Mouse (Mus musculus) telencephalon, adult 2 months (tissue): Measurements from ENCODE around the gene Rbpj.
A peak's percentile ranks its signal among the peaks of the same experiment; 100 is the strongest.

Experiments
- DNase-seq: peaks from one replicate; pipeline ENCODE4 v3.0.0-alpha.2; 2011; ENCODE audit warnings: low read depth, low spot score

The Rbpj gene

DNA sequence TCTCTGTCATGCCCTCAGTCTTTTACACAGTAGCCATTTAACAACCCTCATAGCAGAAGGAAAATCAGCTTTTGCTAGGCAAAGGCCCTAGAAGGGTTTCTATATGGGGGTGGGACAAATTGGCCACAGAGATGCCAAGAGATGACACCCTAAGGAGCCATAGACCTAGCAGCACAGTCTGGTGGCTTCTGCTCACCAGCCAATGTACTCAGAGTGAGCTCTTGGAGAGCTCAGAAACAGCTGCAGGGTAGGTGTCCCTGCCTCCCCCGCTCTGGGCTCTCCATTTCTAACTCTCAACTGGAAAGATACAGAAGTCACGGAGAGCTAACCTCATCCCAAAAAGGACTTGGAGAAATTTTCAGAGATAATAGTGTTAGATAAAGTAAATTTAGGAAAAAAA, 44.0 kb downstream of the Rbpj start:
- DNase-seq: no peak

DNA sequence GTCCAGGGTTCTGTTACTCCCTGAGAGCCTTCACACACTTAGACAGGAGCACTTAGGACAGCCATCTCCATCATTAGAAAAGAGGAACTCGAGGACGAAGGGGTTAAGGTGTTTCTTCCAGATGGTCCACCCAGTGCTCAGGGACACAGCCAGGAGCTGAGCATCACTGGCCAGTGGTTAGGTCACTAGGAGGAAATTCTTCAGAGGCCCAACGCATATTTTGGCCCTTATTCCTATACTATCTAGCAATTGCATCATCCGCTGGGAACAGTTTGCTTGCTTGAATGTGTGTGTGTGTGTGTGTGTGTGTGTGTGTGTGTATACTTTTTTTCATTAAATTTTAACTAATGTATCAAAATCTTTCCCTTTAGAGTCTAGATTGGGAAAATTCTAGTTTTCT, 45.5 kb downstream of the Rbpj start:
- no peak for DNase-seq

DNA sequence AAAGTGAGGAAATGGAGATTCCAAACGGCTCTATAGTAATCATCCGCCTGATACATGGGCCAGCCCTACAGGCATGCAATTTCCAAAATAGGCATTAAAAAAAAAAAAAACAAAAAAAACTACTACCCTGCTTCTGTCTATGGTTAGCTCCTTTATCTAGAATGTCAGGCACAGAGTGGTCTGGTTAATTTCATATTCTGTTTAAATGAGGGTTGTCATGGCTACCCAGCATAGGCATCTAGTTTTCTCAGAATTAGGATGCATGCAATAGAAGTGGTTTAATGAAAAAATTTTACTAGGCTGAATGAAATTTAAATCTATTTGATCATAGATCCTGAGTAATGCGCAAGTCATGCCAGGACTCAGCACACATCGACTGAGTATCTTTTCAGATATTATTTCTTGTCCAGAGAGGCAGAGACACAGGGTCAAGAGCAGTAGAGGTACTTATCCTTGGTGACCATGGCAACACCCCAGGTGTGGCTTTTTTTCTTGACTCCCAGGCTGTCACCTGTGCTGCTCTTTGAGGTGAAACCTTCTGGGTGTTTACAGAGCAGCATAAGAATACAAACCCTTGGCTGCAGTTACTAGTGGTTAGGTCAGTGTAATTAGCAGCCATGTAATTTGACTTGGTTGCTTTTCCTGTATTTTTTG, 49.1 kb downstream of the Rbpj start:
- DNase-seq: no peak

DNA sequence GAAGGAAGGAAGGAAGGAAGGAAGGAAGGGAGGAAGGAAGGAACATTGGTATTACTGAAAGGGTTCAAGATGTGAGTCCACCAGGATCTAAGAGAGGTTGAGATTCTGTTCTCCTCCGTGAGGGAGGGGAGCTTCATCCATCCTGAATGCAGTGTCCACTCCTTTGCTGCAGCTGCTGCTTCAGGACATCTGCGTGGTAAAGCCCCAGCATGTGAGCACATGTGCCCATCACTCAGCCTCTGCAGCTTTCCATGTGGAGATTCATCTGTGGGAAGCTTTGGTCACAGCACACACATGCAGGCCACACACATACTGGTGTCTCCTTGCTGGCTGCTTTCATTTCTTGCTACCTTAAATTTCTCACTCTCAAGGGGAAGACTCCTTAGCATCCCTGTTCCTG, 50.5 kb downstream of the Rbpj start:
- DNase-seq: no peak

DNA sequence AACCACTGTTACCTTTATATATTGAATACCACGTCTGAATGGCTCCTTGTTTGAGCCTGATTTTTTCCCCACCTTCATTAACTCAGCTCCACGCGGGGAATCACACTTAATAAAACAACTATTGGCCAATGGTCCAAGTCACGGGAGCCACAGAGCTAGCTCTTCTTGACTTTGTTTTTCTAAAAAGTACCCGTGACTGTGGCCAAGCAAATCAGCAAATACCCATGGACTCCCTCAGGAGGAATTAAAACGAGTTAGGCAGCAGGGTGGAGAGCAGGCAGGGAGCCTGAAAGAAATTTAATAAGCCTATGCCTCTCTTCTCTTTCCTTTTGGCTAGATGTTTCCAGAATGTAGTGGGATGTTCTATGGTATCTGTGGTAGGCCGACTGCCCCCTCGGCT, 51.9 kb downstream of the Rbpj start:
- DNase-seq: no peak

DNA sequence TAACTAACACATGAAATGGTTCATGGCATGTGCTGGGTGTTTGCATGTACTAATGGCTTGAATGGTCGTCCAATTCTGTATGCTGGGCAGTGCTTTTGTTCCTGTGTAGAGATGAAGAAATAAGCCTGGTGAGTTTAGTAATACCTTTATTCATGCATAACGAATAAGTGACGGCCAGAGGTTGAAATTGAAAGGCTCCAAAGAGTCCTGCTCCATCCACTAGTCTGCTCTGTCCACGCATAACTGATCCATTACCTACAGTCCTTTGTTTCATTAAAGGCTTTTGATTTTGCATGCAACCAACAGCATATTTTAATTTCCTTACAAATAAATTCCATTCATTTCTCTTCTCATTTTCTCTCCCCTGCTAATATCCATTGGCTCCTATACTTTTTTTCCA, 53.2 kb downstream of the Rbpj start:
- DNase-seq: no peak

DNA sequence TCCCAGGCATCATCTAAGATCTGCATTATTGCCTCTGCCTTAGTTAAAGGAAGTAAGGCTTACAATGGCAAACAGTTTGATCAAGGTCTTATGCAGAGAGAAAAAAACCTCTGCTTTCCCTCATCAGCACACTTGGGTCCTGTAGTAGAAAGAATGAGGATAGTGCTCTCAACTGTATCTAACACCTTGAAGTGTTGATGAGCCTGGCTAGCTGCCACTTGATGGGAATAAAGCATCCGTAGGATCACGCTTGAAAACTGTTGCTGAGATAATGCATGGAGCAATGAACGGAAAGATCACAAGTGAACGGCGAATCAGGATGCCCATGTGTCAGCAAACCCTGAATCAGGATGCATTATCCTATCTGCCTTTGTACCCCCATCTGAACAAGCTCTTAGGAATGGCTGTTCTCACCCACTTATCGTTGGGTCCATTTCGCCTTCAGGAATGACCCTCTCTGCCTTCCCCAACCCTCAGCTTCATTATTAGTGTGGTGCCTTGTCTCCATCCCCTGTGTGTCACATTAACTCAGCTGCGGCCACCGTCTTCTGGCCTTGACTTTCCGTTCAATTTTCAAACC, 54.1 kb downstream of the Rbpj start:
- DNase-seq: no peak

DNA sequence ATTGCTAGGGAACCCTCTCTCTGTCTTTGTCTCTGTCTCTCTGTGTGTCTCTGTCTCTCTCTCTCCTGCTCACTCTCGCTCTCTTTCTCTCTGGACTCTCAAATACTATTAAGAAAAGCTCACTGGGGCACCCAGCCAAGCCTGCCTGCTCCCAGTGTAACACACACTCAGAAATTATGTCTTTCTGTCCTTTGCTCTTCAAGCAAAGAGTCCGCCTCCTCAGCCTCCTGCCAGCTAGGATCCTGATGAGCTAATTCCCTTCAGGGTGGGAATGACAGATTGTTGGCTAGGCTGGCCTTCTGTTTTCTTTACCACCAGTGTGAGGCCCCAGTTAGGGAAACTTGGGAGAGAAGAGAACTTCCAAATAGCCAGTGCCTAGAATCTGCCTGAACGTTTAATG, 57.1 kb downstream of the Rbpj start:
- no peak for DNase-seq

DNA sequence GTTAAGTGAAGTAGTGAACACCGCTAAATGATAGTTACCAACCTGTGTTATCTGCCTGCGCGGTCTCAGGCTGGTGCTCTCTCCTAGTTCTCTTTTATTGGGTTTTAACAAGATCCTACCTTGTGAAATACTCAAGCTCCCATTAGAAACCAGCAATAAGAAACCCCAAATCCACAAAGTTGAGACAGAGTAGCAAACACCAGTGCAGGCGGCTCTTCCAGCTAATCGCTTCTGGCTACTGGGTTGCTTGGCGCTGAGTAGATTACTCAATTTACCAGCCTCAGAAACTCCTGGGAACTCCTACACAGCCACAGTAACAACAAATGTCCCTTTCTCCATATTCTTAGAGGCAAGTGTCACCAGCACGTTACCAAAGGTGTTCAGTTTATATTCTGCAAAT, 58.2 kb downstream of the Rbpj start:
- DNase-seq: no peak

DNA sequence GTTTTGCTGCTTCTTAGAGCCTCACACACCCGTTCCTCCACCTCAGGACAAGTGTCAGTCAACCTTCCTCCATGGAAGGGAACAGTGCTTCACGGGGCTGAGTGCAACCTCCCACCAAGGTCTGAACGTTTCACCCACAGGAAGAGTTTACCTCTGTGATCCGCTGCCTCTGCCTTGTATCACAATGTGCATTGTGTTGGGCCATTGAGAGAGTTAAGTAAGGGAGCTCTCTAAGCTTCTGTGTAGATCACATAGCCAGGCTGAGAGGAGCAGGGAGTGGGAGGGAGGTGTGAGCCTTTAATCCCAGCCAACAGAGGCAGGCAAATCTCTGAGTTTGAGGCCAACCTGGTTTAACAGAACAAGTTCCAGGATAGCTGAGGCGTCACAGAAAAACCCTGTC, 58.9 kb downstream of the Rbpj start:
- DNase-seq: no peak

DNA sequence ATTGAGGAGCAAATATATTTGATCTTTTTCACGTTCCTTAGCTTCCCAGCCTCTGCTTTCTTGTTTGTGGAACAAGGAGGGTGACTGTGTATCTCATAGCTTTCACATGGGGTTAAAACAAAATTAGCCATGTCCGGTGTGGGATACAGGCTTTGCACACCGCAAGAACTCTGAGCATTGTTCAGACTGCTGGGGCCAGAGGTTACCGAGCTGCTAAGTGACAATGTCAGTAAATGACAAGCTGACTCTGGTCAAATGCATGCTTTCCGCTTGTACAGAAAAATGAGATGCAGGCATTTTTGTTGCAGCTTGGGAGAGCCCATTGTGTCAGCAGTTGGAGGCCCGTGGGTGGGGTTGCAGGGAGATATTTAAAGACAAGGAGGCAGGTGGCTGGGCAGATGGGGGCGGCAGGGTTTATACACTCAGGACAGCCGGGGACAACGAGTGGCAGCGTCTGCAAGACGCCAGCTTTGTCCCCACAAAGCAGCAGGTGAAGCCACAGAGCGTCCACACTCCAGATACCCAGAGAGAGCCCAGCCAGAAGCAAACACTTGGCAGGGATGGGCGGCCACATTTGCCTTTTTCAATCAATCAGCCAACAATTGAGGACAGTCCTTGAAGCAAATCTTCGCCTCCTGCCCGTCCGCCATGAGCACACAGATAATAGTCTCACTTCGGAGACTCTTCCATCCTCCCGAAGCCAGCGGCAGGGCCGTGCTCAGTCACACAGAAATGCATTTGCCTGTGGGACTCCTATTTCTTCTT, 59.5 kb downstream of the Rbpj start:
- peak; percentile 72 for DNase-seq

DNA sequence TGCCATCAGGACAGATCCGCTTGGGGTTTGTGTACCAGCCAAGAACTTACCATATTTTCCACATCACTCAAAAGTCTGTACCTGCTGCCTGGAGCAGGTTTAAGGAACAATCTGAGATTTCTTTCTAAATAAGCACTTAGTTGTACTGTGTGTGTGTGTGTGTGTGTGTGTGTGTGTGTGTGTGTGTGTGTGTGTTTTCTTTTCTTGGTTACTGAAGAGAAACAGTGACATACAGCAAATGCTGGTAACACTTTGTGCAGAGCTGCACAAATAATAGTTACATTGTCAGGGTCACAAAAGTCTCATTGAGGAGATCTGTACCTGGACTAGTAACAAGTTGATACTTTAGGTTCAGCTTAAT, 60.1 kb downstream of the Rbpj start:
- no peak for DNase-seq

DNA sequence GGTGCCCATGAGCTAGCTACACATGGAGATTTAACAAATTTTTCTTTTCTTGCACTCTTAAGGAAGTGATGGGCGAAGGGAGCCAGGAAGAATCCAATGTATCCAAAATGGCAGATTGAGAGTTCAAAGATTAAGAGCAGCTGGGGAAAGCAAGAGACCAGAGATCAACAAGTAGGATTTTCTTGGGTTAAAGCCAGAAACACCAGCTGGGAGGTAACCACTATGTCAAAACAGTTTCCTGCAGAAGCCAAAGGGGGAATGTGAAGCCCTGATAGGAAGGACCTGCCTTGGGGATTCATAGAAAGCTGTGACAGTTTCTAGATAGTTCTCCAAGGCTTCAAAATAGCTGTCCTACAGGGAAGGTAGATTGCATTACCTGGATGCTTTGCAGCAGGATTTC, 63.9 kb downstream of the Rbpj start:
- no peak for DNase-seq

DNA sequence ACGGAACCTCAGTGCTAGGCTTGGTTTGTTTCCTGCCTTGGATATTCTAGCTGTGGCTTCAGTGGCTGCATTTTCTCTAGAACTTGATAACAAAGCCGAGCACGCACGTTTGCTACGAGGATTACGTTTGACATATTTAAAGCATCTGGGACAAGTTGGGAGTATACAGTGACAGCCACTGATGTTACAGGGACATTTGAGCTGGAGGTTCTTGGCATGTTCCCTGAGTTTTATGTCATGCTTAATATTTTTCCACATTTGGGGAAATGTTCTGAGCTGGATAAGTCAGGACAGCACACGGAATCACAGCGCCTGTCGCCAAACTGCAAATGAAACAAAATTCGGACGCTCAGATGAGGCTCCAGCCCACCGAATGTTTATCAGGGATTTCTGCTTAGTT, 69.1 kb downstream of the Rbpj start:
- no peak for DNase-seq

DNA sequence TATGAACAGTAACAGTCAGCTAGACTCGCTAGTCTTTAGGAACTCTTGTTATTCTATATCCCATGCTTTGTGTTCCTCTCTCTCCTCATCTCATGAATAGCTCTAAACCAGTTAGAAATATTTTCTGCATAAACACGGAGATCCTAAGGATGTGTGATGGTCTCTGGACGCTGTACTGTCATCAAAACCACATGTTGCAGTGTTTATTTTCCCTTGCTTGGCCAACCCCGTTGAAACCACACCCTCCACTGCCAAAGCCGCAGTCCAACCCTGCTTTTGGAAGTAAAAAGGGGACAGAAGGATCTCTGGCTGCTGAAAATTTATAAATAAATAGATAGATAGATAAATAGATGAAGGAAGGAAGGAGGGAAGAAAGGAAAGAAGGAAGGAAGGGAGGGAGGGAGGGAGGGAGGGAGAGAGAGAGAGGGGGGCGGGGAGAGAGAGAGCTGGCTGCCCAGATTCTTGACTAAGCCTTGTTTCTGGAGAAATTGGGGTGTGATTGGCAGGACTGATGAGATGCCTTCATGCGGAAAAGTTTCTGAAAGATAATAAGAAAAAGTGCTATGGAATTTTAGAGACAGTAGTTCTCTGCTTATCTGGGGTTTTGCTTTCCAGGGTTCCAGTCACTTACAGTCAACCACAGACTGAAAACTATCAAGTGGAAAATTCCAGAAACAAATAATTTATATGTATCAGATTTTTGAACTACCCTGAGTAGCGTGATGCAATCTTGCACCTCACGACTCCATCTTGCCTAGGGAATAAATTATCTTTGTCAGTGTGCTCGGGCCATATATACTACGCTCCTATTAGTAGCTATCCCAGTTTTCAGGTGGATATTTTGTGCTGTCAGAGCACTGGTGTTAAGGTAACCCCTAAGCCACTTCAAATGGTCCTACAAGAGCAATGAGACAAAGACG, 70.9 kb downstream of the Rbpj start:
- DNase-seq: no peak

DNA sequence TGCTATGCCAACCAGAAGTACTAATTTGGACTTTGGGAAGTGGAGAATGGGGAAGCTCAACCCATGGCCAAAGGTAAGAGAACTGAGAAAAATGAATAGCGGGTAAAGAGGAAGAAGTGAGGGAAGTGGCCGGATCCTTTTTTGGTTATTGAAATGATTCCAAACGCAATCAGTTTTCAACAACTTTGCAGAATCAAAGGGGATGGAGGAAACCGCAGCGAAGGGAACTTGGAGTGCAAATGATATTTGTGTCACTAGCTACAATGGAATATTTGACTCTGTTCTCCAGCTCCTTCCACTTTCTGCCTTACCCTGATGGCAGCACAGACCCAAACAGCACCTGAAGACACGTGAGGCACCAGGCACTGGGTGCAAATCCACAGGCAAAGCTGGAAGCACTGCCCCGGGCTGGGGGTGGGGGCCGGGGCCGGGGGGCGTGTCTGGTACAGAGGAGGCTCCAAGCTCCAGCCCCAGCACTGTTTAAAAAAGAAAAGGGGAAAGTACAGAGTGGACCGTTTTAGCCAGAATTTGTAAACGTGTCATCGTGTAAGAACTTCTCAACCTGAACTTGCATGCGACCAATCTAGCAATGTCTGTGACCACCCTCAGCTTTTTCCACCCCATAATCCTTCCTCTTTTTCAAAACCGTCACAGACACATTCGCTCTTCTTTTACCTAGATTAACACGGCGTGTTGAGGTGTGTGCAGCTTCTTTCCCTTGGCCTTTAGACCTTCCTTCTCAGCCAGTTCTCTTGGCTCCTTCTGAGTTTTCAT, 74.1 kb downstream of the Rbpj start:
- DNase-seq: no peak

DNA sequence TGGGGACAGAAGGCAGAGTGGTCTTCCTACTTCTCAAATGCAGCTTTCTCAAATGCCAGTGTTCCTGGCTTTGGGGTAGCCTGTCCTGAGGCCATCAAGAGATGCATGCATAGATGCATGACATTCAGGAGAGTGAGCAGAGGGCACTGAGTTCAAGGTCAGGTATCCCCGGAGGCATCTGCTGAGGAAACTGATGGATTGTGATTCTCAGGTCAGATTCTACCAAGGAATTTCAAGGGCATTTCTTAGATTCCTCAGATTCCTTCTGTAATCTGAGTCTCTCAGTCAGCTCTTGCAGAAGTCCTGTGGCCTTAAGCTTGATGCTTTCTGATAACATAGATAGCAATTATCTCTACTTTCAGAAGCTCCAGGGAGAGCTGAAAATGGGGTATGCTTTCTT, 76.1 kb downstream of the Rbpj start:
- DNase-seq: no peak

DNA sequence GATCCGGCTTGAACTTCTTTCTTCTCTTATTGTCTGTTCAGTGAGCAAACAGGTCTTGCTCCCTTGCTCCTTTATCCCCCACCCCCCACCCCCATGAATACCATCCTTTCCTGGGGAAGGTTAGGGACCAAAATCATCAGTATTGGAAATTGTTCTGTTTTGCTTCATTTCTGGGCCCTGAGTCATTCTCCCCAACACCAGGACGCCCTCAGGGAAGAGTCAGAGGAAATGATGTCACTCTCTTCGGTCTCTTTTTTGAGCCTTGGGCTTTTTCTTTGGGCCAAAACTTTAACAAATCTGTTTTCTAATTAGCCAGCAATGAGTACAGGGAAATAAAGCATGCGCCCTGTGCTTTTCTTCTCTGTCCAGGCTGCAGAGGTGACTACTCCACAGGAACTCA, 77.4 kb downstream of the Rbpj start:
- DNase-seq: no peak

DNA sequence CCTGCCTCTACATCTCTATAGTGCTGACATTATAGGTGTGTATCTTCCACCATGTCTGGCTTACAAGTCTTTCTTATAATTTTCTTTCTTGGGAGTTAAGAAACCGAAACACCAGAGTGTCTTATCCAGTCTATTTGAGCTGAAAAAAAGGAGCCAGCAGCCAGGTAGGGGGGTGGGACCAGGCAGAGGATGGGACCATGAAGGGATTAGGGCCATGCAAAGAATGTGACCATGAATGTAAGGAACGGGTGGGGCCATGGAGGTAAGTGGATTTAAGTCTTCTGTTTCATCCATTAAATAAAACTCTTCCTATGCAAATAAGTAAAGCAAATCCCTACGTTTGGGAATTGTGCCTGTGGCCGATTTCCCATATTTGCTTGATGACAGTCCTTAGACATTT, 78.0 kb downstream of the Rbpj start:
- no peak for DNase-seq

DNA sequence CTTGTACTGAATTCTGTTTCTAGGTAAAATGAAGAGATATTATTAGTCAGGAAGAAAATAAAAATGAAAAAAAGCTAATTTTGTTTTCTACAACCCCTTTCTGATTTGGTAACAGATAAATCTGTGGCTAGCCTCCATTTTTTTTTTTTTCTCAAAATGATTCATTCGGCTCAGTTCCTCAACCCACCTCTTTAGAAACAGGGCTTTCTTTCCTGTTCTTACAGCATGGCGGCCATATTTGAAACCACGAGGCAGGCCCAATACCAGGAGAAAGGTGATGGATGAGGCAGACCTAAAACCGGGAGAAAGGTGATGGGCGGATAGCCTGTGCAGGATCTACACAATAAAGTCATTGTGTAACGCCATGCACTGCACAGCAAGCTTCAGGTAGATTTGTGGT, 80.5 kb downstream of the Rbpj start:
- DNase-seq: no peak

DNA sequence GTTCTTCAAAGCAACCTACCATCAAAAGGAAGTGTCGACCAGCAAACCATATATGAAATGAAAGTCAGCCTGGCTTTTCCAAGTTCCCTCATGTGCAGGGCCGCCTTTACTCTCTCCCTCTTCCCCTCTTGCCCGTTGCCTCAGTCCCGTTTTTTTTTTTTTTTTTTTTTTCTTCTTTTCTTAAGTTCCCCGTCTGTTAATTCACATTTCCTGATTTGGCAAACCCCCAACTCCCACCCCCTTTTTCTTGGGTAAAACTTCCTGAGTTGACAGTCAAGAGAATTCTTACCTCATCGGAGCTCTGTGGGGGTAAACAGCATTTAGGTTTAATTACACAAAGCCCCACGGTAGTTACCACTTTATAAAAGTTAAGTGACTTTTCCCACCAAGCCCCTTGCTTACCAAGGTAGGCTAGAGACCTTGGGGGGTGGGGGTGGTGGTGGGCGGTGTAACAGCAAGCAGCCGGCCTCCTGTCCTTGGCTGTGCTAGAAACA, 81.1 kb downstream of the Rbpj start:
- no peak for DNase-seq
